Mouse (Mus musculus): Measurements from ENCODE around the gene Kcnh1.

DNA sequence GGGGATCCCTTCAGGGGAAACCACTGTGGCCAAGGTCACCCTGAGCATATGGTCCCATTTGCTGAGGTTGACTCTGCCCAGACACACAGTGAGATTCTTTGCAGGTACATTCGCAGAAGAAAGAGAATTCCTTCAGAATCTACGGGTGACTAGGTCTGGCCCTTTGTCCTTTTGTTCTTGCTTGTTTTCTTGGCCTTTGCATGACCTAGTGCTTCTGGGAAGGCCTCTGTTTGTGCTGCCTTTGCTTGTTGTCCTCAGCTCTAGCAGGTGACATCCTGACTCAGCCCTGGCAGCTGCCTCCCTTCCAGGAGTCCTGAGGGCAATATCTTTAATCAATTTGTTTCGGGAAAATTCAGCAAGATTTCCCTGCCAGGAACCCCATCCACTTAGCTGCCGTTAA is 264.4 kb downstream of the Kcnh1 start:
- TF ChIP-seq CTCF (IDR thresholded peaks at IDR 0.05; ENCODE audit: low read depth, low read length) (no peak), POLR2AphosphoS5 (IDR thresholded peaks at IDR 0.05; ENCODE audit: insufficient replicate concordance, low read depth, low read length) (no peak), TAL1 (conservative IDR thresholded peaks at IDR 0.05; ENCODE audit: low read depth, low read length) (no peak), GATA1 (IDR thresholded peaks at IDR 0.05; ENCODE audit: borderline replicate concordance, low read length) (no peak), GATA2 (IDR thresholded peaks at IDR 0.05; ENCODE audit: borderline replicate concordance, low read depth, low read length) (no peak)

Measured in G1E (cell line).